Mouse (Mus musculus) heart, postnatal 10 days (tissue): ENCODE data around the gene Plekha6. TPM values are rescaled to one million over a fixed set of nuclear protein-coding genes. Genes with fewer than 3 reads are reported as not detected.

ENCODE experiments used
- DNase-seq, 2 experiments: peaks; one replicate each; pipeline ENCODE4 v3.0.0; 2021
- intact Hi-C: fragments of 180-260 bp; cut with DNase I; formaldehyde crosslinking; loops from one replicate; pipeline ENCODE4 v1.15.1; 2025
- total RNA-seq, 2 experiments: library from RNA; stranded (reverse); gene quantifications; 2 replicates each; pipeline ENCODE4 v1.2.3; 2021

Gene Plekha6
- total RNA-seq, 2 experiments from 2014 or later, result 58.1 to 68.9 TPM

GRCm38 (mm10) chr1:133344357-133344756 lies 180.3 kb downstream of the Plekha6 start:
- no peak for DNase-seq
- intact Hi-C loops, result no loop called here

GRCm38 (mm10) chr1:133346531-133346930 lies 182.5 kb downstream of the Plekha6 start:
- intact Hi-C loops, result no loop called here
- DNase-seq, result no peak

GRCm38 (mm10) chr1:133347226-133347625 lies 183.2 kb downstream of the Plekha6 start:
- DNase-seq, result no peak
- intact Hi-C loops, result no loop called here

GRCm38 (mm10) chr1:133347693-133348520 lies 183.9 kb downstream of the Plekha6 start:
- no peak for DNase-seq

GRCm38 (mm10) chr1:133350210-133350609 lies 186.2 kb downstream of the Plekha6 start, which contains the start of gene Ren1:
TSS of gene Ren1 (plus strand) at chr1:133350510.
- intact Hi-C loops, result no loop called here

More at GRCm38 (mm10) chr1:133347693-133348520, 183.9 kb downstream of the Plekha6 start:
- intact Hi-C loops, result no loop called here

GRCm38 (mm10) chr1:133351762-133352161 lies 187.8 kb downstream of the Plekha6 start:
- intact Hi-C loops, result loop anchor here (2.0 kb wide), 1 partner anchor 175 kb away; no protein-coding TSS in a partner anchor
- DNase-seq, result no peak

More at GRCm38 (mm10) chr1:133350210-133350609, 186.2 kb downstream of the Plekha6 start, which contains the start of gene Ren1:
- no peak for DNase-seq

Other genes starting within 250 kb of the Plekha6 start
- gene Mdm4, start 133.6 kb upstream of the Plekha6 start, total RNA-seq, result 10 to 100 TPM; 48.9 to 49.0 TPM
- gene Pik3c2b, start 118.5 kb upstream of the Plekha6 start, total RNA-seq, result 10 to 100 TPM; 26.1 to 36.5 TPM
- 10 to 100 TPM; 38.2 to 42.1 TPM for gene Ppp1r15b, start 33.1 kb upstream of the Plekha6 start, total RNA-seq
- gene Golt1a, start 145.6 kb downstream of the Plekha6 start, total RNA-seq, result not detected
- gene Kiss1, start 157.7 kb downstream of the Plekha6 start, total RNA-seq, result not detected
- gene Ren1, start 186.3 kb downstream of the Plekha6 start, total RNA-seq, result under 1 TPM; 0.22 TPM
- 1 to 10 TPM in 1 of 2 experiments, under 1 TPM in 1; 0.82 to 1.1 TPM for gene Etnk2, start 199.4 kb downstream of the Plekha6 start, total RNA-seq